Mouse (Mus musculus) heart, adult 11 months (tissue): ENCODE data around the gene Pbld2.
A peak's percentile ranks its signal among the peaks of the same experiment; 100 is the strongest.
"Not testable (repeated sequence)": the region's sequence is repeated elsewhere in the genome, so short reads cannot be mapped to it uniquely, and the experiment has no call there.

ENCODE experiments used
- DNase-seq: peaks from one replicate; pipeline ENCODE4 v3.0.0; 2022

Pbld2 gene

DNA sequence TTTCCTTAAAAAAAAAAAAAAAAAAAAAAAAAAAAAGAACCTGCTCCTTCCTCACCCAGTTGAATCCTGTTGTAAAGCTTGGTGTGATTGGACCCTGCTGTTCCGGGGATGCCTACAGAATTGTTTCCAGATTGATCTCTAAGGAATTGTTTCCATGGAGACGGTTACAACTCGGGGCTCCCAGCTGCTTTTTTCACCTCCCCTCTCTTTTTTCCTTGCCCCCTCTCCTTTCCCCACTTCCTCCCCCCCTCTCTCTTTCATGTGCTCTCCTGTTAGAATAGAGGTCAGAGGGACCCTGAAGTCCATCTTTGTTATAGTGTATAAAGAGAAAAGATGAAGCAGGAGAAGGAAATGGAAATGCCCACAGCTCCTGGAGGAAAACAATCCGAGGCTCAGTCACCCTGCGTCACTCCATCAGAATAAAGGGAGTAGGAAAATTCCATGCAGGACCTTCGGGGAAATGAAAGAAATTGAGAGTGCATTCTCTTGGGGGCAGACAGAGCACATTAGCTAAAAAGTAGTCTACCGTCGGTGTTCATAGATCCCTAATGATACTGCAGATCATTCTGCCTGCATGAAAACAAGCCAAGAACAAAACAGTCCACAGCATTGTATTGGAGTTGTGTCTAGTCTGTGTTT lies 2.2 kb downstream of the Pbld2 start:
- no peak for DNase-seq

DNA sequence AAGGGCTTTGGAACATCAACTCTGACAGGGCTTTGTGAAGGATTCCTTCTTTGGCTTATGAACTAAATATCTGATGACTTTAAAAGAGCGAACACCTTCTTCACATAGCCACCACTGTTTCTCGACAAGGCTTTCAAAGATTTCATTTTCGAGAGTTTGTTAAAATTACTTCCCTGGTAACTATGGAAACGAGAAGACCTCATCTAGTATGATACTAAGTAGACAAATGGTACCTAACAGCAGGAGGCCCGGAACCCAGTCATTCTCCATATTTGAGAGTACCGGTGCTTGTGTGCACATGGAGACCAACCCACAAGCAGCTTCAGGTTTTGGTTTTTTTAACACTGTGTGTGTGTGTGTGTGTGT lies 2.7 kb downstream of the Pbld2 start:
- no peak for DNase-seq

DNA sequence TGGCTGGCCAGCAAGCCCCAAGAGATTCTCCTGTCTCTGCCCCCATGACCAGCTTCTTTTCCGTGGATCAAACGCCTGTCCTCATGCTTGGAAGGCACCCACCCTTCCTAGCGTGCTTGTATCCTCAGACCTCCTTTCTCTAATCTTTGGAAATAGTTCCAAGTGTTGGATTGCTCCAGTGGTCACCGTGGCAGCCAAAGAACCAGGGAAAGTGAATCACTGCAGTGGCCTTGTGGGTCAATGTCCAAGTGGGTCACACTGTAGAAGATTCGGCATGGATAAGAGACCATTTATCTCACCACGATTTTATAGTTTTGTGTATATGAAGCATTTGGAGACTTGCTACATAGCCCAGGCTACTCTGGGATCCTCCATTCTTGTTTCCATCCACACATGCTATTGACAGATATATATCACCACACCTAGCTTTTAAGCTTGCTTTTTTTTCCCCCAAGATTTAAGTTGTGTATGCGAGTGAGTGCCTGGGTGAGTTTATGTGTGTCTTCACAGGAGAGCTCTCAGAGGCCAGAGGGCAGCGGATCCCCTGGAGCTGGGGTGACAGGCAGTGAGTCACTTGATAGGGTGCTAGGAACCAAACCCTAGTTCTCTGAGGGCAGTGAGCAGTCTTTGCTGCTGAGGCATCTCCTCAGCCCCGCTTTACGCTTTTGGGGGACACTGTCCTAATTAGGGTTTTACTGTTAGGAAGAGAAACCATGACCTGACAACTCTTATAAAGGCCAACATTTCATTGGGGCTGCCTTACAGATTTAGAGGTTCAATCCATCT lies 3.5 kb downstream of the Pbld2 start:
- peak; percentile 71 for DNase-seq

DNA sequence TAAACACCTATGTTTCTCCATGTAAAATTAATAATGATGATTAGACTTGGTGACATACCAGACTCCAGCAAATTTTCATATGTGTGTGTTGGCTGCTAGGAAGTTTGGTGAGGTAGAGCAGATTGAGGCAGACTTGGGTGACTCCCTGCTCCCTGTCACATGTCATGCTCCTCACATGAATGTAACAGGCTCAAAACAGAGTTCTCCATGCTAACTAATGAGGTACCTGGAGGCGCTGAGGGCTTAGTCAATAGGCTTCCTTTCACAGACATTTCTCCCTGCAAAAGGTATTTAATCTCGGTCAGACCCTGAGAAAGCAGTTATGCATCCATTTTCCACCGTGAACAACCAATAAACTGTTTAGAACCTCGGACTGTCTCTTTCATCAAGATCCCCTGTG lies 4.3 kb downstream of the Pbld2 start:
- DNase-seq = peak; percentile 55

DNA sequence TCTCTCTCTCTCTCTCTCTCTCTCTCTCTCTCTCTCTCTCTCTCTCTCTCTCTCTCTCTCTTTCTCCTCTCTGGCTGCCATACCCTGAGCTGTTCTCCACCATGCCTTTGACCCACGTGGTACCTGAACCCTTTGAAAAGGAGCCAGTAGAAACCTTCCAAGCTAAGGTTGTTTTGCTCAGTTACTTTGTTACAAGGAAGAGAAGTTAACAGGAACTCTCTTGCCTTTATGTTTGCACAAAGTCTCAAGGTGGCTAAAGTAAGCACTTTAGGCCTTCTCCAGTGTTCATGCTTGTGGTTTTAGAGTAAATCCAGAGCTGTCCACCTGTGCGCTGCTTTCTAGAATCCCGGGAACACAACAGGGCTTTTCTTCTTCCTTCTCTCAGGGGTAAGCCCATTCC lies 8.2 kb downstream of the Pbld2 start:
- no peak for DNase-seq

DNA sequence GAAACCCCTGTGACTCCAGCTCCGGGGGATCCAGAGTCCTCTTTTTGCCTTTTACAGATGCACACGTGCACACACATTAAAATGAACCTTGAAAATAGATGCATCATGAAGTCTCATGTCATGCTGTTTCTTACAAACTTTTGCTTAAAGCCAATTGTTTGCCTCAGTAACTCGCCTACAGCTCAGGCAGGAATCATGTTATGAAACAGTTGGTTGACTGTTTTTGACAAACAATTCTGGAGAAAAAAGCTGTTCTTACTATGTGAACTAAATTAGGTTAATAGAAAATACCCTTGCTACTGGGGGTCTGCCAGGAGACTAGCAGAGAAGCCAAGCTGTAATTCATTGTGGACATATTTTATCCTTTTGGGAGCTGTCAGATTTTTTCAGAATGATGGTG lies 8.8 kb downstream of the Pbld2 start:
- no peak for DNase-seq

DNA sequence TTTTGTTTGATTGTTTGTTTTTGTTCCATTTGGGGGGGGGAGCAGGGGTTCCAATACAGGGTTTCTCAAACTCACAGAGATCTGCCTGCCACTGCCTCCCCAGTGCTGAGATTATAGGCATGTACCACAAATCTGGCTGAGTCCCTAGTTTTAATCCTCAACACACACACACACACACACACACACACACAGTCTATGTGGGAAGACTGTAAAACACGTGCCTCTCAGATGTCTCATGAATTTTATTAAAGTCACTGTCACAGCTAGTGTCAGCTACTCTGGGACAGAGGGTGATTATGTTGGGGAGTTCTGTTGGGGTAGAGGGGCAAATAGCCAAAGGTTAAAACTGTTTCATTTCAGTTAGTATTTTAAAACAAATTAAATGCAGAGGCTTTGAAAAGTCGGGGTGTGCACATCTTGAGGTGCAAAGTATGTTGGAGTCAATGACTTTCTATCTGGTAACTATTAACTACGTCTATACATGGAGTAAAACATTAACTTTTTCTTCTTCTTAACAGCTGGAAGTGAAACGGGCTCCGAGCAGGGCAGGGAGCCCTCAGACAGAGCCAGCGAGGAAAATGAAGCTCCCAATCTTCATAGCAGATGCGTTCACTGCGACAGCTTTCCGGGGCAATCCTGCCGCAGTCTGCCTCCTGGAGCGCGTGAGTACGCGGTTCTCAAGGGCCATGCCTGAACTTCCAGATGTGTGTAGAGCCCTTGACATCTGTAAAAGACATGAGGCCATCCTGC lies 14.6 kb downstream of the Pbld2 start:
- DNase-seq = no peak

DNA sequence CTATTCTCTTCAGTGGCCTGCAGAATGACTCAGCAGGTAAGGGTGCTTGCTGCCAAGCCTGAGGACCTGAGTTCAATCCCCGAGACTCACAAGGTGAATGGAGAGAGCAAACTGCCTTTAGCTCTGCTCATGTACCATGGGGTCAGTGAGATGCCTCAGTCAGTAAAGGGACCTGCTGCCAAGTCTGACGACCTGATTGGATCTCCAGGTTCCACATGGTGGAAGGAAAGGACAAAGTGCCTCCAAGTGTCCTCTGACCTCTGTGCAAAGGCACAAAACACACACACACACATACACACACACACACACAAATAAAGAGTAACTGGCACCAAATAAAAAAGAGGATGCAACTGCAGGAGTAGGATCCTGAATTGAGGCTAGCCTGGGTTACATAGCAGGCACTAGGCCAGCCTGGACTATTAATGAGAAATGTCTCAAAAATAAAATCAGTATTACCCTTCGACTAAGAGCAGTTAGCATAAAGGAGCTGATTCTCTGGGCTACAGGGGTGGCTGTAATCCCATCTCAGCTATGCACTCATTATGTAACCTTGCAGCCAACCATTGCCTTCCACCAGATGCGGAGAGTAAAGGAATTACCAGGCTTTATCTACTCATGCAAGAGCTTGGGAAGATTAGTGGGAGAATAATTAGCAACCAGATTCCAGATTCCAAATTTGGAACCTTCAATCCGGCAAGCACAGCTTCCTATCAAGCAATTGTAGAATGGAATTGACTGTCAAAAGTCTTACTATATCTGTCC lies 15.9 kb downstream of the Pbld2 start:
- DNase-seq = no peak

DNA sequence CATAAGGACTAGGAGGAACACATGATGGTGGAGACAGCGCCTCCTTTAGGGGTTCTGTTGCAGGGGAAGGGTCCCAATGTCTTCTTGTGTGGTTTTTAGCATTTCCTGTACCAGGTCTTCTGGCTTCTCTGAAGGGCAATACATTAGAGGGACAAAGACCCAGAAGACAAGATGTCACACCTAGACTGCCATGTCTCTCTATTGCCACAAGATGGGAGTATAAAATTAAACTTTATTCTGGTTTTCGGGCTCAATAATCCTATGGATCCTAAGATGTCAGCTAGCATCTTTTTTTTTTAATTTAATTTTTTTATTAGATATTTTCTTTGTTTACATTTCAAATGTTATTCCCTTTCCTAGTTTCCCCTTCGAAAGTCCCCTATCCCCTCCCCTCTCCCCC lies 19.0 kb downstream of the Pbld2 start:
- no peak for DNase-seq

DNA sequence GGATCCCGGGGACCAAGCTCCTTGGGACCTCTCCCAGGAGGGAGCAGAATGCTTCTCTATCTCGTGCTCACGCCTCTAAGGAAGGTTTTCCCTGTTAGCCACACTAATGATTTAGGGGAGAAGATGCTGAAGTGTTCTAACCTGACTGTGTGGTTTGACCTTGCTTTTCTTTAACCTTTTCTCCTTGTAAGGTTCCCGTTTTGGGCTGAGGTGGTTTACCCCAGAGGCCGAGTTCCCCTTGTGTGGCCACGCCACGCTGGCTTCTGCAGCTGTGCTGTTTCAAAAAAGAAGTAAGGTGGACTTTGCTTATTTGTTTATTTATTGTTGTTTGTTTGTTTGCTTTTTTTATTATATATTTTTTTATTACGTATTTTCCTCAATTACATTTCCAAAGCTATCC lies 23.6 kb downstream of the Pbld2 start:
- DNase-seq = no peak

DNA sequence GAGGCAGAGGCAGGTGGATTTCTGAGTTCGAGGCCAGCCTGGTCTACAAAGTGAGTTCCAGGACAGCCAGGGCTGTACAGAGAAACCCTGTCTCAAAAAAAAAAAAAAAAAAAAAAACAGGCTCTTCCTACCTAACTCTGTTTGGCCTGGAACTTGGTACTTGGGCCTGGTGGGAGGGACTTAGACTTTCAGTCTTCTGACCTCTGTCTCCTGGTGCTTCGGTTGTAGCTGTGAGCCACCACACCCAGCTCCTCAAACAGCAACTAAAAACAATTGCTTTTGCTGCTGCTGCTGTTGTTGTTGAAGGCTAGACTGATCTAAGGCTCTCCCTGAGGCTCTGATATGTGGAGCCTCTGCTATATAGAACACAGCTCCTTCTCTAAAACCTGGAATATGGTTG lies 25.0 kb downstream of the Pbld2 start:
- DNase-seq = no peak

DNA sequence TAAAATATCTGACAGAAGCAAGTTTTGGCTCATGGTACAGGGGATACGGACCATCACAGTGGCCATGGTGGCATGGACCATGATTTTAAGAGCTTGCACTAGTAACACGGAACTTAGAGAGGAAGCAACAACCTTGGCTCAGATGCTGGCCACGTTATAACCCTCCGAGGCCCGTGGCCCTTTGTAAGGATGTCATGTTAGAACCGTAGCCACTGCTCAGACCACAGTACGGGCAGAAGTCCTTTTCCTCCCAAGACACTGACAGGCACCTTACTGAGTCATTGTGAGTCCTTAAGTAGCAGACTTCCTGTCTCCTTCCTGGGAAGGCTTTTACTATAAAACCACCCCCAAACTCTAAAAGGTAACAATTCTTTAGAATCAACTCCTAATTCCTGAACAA lies 27.2 kb downstream of the Pbld2 start:
- no peak for DNase-seq

DNA sequence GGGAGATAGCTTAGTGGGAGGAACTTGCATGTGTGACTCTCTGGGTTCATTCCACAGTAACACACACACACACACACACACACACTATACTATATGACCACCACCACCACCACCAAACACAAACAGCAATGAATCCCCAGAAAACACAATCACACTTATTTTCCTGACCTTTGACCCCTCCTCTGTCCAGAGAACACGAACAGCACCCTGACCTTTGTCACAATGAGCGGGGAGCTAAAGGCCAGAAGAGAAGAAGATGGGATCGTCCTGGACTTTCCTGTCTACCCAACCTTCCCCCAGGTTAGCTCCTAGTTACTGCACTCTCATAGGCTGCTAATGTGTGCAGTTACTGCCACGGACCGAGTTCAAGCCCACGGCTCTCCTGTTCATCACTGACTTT lies 27.9 kb downstream of the Pbld2 start:
- no peak for DNase-seq

DNA sequence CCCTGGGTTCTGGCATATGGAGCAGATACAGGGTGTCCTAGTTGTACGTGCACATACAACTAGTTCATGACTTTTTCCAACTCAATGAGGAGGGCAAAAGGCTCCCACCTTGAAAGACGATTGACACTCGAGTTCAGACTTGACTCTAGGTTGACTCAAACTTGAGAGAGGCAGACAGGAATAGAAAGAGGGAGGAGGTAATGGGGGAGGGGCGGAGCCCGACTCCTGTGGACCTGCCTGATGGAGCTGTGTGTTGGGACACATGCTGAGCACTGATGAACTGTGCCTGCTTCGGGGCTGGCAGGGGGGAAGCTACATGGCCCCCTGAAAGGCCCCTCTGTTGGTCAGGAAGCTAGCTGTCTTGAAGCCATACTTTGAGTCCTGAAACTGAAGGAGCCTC lies 28.9 kb downstream of the Pbld2 start:
- DNase-seq = no peak

DNA sequence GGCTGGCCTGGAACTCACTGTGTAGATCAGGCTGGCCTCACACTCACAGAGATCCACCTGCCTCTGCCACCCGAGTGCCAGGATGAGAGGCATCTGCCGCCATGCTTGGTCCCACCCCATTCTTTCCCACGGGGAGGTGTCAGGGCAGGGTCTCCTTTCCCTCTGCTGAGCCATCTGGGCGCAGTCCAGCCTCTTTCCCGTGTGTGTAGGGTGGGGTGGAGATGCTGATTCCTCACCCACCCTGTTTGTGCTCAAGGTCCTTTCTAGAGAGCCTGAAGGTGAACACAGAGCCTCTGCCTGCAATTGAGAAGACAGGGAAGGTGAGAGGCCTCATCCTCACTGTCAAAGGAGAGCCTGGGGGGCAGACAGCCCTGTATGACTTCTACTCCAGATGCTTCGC lies 30.0 kb downstream of the Pbld2 start:
- DNase-seq = not testable (repeated sequence)

DNA sequence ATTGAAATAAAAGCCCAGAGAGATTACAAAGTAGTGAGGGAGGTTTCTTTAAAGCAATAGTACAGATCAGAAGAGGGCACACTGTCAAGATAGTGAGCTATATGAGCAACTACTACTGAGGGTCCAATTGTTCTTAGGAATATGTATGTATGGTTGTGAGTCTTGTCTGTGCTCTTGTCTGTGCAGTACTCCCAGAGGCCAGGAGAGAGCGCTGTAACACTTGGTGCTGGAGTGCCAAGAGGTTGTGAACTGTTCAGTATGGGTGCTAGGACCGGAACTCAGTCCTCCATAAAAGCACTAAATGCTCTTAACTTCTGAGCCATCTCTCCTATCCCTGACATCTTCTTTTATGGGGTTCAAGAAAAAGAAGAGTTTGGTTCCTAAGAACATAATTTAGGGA lies 30.5 kb downstream of the Pbld2 start:
- DNase-seq = no peak

DNA sequence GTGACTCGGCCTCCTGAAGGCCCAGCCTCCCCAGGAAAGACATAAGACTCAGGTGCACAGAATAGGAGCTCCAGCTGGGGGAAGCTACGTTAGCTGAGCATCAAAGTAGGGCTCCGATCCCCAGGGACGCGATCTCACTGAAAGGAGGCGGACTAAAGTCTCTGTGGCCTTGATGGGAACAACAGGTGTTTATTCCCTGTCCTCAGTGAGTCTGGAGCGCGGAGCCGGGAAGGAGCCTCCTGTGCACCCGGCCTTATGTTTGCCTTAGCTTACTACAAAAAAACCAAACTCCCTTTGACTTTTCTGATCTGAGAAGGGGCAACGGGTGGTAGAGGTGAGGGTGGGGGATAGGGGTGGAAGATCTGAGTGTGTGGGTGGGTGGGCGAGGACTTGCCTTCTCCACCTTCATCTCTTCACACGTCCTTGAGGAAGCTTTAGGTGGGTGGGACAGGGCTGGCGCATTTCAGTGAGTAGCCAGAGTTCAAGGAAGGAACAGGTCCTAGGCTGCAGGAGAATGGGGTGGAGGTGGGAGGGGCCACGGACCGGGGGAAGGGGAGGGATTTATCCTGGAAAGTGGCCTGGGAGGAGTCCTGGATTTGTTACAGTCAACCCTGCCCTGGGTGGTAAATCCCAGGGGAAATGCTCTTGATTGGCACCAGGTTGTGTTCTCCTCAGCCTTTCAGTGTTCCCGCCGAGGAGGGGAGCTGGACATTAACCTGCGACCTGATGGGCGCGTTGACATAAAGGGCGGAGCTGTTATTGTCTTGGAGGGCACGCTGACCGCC lies 33.0 kb downstream of the Pbld2 start:
- DNase-seq = peak; percentile 97

DNA sequence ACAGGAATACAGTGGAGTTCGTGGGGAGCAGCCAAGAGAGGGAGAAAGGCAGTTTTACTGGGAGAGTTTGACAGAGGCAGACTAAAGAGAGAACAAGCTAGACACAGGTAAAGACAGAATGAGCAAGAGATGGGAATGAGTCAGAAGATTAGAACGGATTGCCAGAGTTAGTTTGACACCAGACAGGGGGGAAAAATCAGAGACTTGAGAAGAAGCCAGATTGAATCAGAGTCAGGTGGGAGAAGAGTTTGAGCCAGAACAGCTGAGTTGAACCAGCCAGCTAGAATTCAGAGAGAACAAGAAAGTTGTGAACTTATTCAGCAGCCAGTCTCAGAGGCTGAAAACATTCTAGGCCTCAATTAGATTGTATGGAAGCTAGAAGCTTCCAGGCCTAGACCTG lies 35.7 kb downstream of the Pbld2 start, which contains the start of gene Pbld1:
Gene Pbld1 (plus strand): TSS at position 301 of the 400 bp plus-strand sequence.
- DNase-seq = no peak

DNA sequence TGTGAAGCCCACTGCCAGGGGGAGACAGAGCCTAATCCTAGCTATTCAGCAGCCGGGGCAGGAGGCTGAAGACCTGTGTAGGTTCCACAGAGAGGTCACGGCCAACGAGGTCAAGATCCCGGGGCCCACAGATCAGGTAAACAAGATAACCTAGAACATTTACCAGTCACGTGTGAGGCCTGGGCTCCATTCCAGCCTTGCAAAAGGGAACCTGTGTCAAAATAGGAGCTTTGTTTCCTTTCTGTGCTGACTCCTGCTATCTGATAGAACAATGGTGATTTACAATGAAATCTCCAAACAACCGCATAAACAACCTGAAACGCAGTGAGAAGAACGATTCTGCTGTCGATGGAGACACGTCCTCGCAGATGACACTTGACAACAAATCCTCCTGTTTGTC lies 36.3 kb downstream of the Pbld2 start:
- peak; percentile 97 for DNase-seq

DNA sequence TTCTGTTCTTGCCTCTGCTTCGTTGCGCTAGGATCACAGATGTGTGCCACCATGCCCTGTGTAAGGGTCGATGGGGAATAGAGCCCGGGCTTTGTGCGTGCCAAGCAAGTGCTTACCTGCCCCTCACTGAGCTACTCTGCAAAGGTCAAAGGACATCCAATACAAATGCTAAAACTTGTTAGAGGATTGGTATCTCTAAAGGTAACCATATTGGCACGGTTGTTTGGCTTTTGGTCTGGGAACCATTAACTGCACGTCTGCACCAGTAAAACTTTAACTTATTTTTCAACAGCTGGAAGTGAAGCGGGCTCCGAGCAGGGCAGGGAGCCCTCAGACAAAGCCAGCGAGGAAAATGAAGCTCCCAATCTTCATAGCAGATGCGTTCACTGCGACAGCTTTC lies 37.2 kb downstream of the Pbld2 start:
- no peak for DNase-seq

DNA sequence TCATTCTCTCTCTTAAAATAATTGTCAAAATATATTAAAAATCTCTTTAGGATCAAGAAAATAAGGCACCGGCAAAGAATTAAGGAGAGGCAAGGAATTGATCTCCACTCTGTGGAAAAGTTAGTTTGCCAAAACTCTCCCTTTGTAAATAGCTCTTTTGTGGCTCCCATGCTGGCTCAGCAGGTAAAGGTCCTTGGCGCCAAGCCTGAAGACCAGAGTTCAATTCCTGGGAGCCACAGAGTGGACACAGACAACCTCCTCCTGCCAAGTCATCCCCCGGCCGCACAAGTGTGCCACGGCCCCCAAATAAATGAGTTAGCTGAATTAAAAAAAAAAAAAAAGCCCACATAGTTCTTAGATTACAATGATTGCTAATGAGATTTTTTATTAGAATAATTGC lies 38.6 kb downstream of the Pbld2 start:
- DNase-seq = no peak

DNA sequence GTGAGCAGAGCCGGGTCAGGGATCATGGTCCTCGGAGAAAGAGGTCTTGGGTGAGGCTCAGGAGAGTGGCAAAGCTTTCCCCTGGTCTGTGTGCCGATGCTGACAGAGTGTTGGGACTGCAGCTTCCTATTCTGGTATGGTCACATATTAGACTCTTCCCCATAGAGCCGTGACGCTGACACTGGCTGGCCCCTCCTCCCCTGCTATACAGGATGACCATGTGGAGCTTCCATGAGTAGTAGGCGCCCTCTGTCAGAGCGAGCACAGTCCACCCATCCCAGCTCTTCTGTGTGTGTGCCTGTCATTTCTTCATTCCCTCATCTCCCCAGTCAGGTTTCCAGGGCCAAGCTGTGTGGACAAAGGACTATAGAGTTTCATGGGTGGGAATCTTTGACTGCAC lies 39.2 kb downstream of the Pbld2 start:
- no peak for DNase-seq

DNA sequence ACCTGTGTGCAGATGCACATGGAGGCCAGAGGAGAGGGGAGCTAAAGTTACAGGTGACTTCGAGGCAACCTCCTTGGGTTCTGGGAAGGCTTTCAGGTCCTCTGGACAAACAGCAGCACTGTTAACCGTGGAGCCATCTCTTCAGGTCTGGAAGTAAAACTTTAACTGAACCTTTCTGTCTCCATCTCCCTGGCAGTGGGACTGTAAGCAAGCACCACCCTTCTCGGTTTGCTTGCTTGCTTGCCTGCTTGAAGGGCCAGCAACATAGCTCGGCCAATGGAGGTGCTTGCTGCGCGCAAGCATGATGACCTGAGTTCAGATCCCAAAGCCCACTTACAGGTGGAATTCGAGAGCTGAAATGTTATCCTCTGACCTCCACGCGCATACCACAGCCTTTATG lies 40.4 kb downstream of the Pbld2 start:
- no peak for DNase-seq
